Mouse (Mus musculus) CH12.LX (cell line): Measurements from ENCODE around the gene Rbm44. TPM values are rescaled to one million over a fixed set of nuclear protein-coding genes. Genes with fewer than 3 reads are reported as not detected.

Experiments used
- DNase-seq: peaks from one replicate; pipeline ENCODE4 v3.0.0-alpha.2; 2013; ENCODE audit errors: extremely low read depth
- H3K27ac ChIP-seq: 2 replicates; pipeline ENCODE4 v1.5.1; 2012; ENCODE audit warnings: low read depth, mild to moderate bottlenecking, control low read depth, moderate library complexity; ENCODE audit not compliant: insufficient read depth
- H3K27me3 ChIP-seq: replicated peaks from 2 replicates; pipeline ENCODE3; 2012; ENCODE audit warnings: inconsistent platforms
- H3K36me3 ChIP-seq, 2 experiments: replicated peaks in 1 of 2; 2 replicates each; pipeline versions ENCODE3 to v1.6.1; 2012; ENCODE audit warnings: inconsistent platforms in 1 of 2, low read length in 1 of 2, mild to moderate bottlenecking in 1 of 2, mixed read lengths in 1 of 2, moderate library complexity in 1 of 2; ENCODE audit not compliant: control insufficient read depth in 1 of 2, insufficient read depth in 1 of 2
- H3K4me1 ChIP-seq, 2 experiments: 2 replicates each; pipeline ENCODE4 v1.6.1; 2012; ENCODE audit warnings: inconsistent platforms in 1 of 2, moderate library complexity in 1 of 2; ENCODE audit not compliant: insufficient read depth in 2 of 2, control insufficient read depth in 1 of 2
- H3K4me2 ChIP-seq: 2 replicates; pipeline ENCODE4 v1.6.1; 2012; ENCODE audit warnings: low read depth, mild to moderate bottlenecking, control low read depth; ENCODE audit not compliant: poor library complexity, insufficient read depth, severe bottlenecking
- H3K4me3 ChIP-seq, 3 experiments: fragments of 150-350 bp in 1 of 3; sonication (generic) in 1 of 3; replicated peaks in 1 of 3; 2 replicates each; pipeline versions ENCODE3 to v1.5.1; 2011 to 2012; ENCODE audit warnings: low read depth in 2 of 3, low read length in 2 of 3, mild to moderate bottlenecking in 2 of 3, moderate library complexity in 2 of 3, control low read depth in 1 of 3, improper control_type of control experiment in 1 of 3, inconsistent platforms in 1 of 3, mixed read lengths in 1 of 3; ENCODE audit not compliant: poor library complexity in 1 of 3
- H3K79me2 ChIP-seq: replicated peaks from 2 replicates; pipeline ENCODE4 v1.6.1; 2012; ENCODE audit warnings: mild to moderate bottlenecking, moderate library complexity; ENCODE audit not compliant: control insufficient read depth, poor library complexity, insufficient read depth, severe bottlenecking; ENCODE audit errors: extremely low read depth
- H3K9ac ChIP-seq: 2 replicates; pipeline ENCODE4 v1.6.1; 2012; ENCODE audit warnings: low read depth, mild to moderate bottlenecking, control low read depth, moderate library complexity; ENCODE audit not compliant: insufficient read depth
- H3K9me3 ChIP-seq: replicated peaks from 2 replicates; pipeline ENCODE3; 2012; ENCODE audit warnings: low read length, inconsistent platforms, mixed read lengths
- CHD1 ChIP-seq: IDR thresholded peaks from 2 replicates; pipeline ENCODE4 v1.6.1; 2012; ENCODE audit warnings: low read depth, low read length, improper control_type of control experiment, inconsistent platforms
- CHD2 ChIP-seq: IDR thresholded peaks from 2 replicates; pipeline ENCODE4 v1.6.1; 2011; ENCODE audit warnings: low read length, improper control_type of control experiment
- CTCF ChIP-seq, 2 experiments: IDR thresholded peaks in 1 of 2; conservative IDR thresholded peaks in 1 of 2; 2 replicates each; pipeline ENCODE4 v1.5.1; 2011 to 2012; ENCODE audit warnings: low read depth in 2 of 2, low read length in 2 of 2, improper control_type of control experiment in 1 of 2, inconsistent platforms in 1 of 2, mild to moderate bottlenecking in 1 of 2, moderate library complexity in 1 of 2
- E2F4 ChIP-seq: IDR thresholded peaks from 2 replicates; pipeline ENCODE4 v1.6.1; 2011; ENCODE audit warnings: low read depth, low read length, improper control_type of control experiment; ENCODE audit not compliant: insufficient replicate concordance
- HCFC1 ChIP-seq: IDR thresholded peaks from 2 replicates; pipeline ENCODE4 v1.6.1; 2012; ENCODE audit warnings: low read depth, mild to moderate bottlenecking, inconsistent platforms, low read length, improper control_type of control experiment
- JUN ChIP-seq: IDR thresholded peaks from 2 replicates; pipeline ENCODE4 v1.6.1; 2011; ENCODE audit warnings: low read depth, mild to moderate bottlenecking, low read length, improper control_type of control experiment, moderate library complexity; ENCODE audit not compliant: insufficient read depth
- JUND ChIP-seq: conservative IDR thresholded peaks from 2 replicates; pipeline ENCODE4 v1.6.1; 2011; ENCODE audit warnings: low read depth, low read length, improper control_type of control experiment
- KAT2A ChIP-seq: IDR thresholded peaks from 2 replicates; pipeline ENCODE4 v1.6.1; 2012; ENCODE audit warnings: low read length, improper control_type of control experiment, inconsistent platforms; ENCODE audit not compliant: insufficient replicate concordance
- MAZ ChIP-seq: IDR thresholded peaks from 2 replicates; pipeline ENCODE4 v1.6.1; 2012; ENCODE audit warnings: low read depth, mild to moderate bottlenecking, inconsistent platforms, low read length, improper control_type of control experiment, moderate library complexity
- MEF2A ChIP-seq: IDR thresholded peaks from 2 replicates; pipeline ENCODE4 v1.6.1; 2014; ENCODE audit warnings: low read depth, mild to moderate bottlenecking, inconsistent platforms, low read length, improper control_type of control experiment, borderline replicate concordance
- MXI1 ChIP-seq: IDR thresholded peaks from 2 replicates; pipeline ENCODE4 v1.6.1; 2011; ENCODE audit warnings: mild to moderate bottlenecking, low read depth, low read length, improper control_type of control experiment
- MYC ChIP-seq: IDR thresholded peaks from 2 replicates; pipeline ENCODE4 v1.6.1; 2011; ENCODE audit warnings: low read depth, mild to moderate bottlenecking, improper control_type of control experiment, low read length
- NELFE ChIP-seq: IDR thresholded peaks from 2 replicates; pipeline ENCODE4 v1.6.1; 2011; ENCODE audit warnings: low read depth, low read length, improper control_type of control experiment
- NRF1 ChIP-seq: IDR thresholded peaks from 2 replicates; pipeline ENCODE4 v1.6.1; 2014; ENCODE audit warnings: low read depth, mild to moderate bottlenecking, inconsistent platforms, low read length, improper control_type of control experiment, moderate library complexity
- PAX5 ChIP-seq: IDR thresholded peaks from 2 replicates; pipeline ENCODE4 v1.6.1; 2012; ENCODE audit warnings: low read length, inconsistent platforms, mixed read lengths
- POLR2AphosphoS2 ChIP-seq: IDR thresholded peaks from 2 replicates; pipeline ENCODE4 v1.6.1; 2011; ENCODE audit warnings: low read depth, low read length, improper control_type of control experiment
- RAD21 ChIP-seq: IDR thresholded peaks from 2 replicates; pipeline ENCODE4 v1.6.1; 2011; ENCODE audit warnings: low read depth, mild to moderate bottlenecking, low read length, improper control_type of control experiment, moderate library complexity
- RCOR1 ChIP-seq: conservative IDR thresholded peaks from 2 replicates; pipeline ENCODE4 v1.6.1; 2012; ENCODE audit warnings: low read depth, mild to moderate bottlenecking, inconsistent platforms, low read length, improper control_type of control experiment
- SIN3A ChIP-seq: IDR thresholded peaks from 2 replicates; pipeline ENCODE4 v1.6.1; 2012; ENCODE audit warnings: low read length, improper control_type of control experiment, inconsistent platforms
- SMC3 ChIP-seq: IDR thresholded peaks from 2 replicates; pipeline ENCODE4 v1.6.1; 2011; ENCODE audit warnings: low read depth, low read length, improper control_type of control experiment
- TBP ChIP-seq: conservative IDR thresholded peaks from 2 replicates; pipeline ENCODE4 v1.6.1; 2011; ENCODE audit warnings: low read depth, low read length, improper control_type of control experiment
- UBTF ChIP-seq: IDR thresholded peaks from 2 replicates; pipeline ENCODE4 v1.6.1; 2012; ENCODE audit warnings: low read depth, mild to moderate bottlenecking, inconsistent platforms, low read length, improper control_type of control experiment, moderate library complexity
- USF1 ChIP-seq: IDR thresholded peaks from 2 replicates; pipeline ENCODE4 v1.6.1; 2014; ENCODE audit warnings: low read depth, mild to moderate bottlenecking, inconsistent platforms, low read length, improper control_type of control experiment
- USF2 ChIP-seq: conservative IDR thresholded peaks from 2 replicates; pipeline ENCODE4 v1.6.1; 2011; ENCODE audit warnings: low read depth, low read length, improper control_type of control experiment
- ZC3H11A ChIP-seq: IDR thresholded peaks from 2 replicates; pipeline ENCODE4 v1.6.1; 2012; ENCODE audit warnings: low read depth, mild to moderate bottlenecking, inconsistent platforms, low read length, improper control_type of control experiment
- ZKSCAN1 ChIP-seq: IDR thresholded peaks from 2 replicates; pipeline ENCODE4 v1.6.1; 2012; ENCODE audit warnings: low read depth, inconsistent platforms, low read length, improper control_type of control experiment, borderline replicate concordance
- ZMIZ1 ChIP-seq: IDR thresholded peaks from 2 replicates; pipeline ENCODE4 v1.6.1; 2012; ENCODE audit warnings: low read depth, mild to moderate bottlenecking, inconsistent platforms, low read length, improper control_type of control experiment
- ZNF384 ChIP-seq: IDR thresholded peaks from 2 replicates; pipeline ENCODE4 v1.6.1; 2012; ENCODE audit warnings: low read depth, low read length, improper control_type of control experiment, inconsistent platforms
- dilution Hi-C: fragments of 300-500 bp; cut with MboI; formaldehyde crosslinking; loops from 2 replicates; pipeline ENCODE4 v1.14.3; 2020; ENCODE audit warnings: low sequenced_read_pairs; ENCODE audit not compliant: extremely low pct_unique_long_range_greater_than_20kb, extremely low pct_ligation_motif_present
- in situ Hi-C: fragments of 300-500 bp; cut with MboI; formaldehyde crosslinking; loops from 3 replicates; pipeline ENCODE4 v1.14.3; 2019; ENCODE audit warnings: low sequenced_read_pairs, low pct_ligation_motif_present, low pct_unique_long_range_greater_than_20kb, mixed read lengths
- polyA plus RNA-seq: library from polyadenylated mRNA; unstranded; fragments of >175 nt; gene quantifications from 2 replicates; pipeline ENCODE4 v1.2.1, GENCODE M21; 2012; ENCODE audit warnings: low read depth; ENCODE audit not compliant: insufficient read length
- total RNA-seq, 2 experiments: library from RNA; depleted of rRNA; stranded (reverse); fragments of 300-350 nt in 1 of 2; fragments of >200 nt in 1 of 2; gene quantifications; 2 replicates each; pipeline ENCODE4 v1.2.3; 2012 to 2014

Rbm44 gene
- total and polyA plus RNA-seq, 3 experiments, result 0.23 to 0.44 TPM; not detected in 1

GRCm38 (mm10) chr1:91103366-91103983 is 41.4 kb upstream of the Rbm44 start:
- no peaks in the 10 kb centered on the region for H3K79me2 ChIP-seq
- TF ChIP-seq CHD1, result no peak
- TF ChIP-seq SIN3A, result no peak
- TF ChIP-seq NRF1, result no peak
- no peak for TF ChIP-seq NELFE
- TF ChIP-seq USF2, result no peak
- TF ChIP-seq MEF2A, result no peak
- no peak for TF ChIP-seq RAD21
- TF ChIP-seq ZC3H11A, result no peak
- TF ChIP-seq JUN, result no peak
- no peak for TF ChIP-seq E2F4
- TF ChIP-seq HCFC1, result no peak
- no peak for TF ChIP-seq PAX5
- TF ChIP-seq, all 38 proteins: peak for 0
- H3K9ac ChIP-seq, result no peak overlapping the region
- H3K4me2 ChIP-seq, result no peak overlapping the region
- peaks cover 2 to 4% of the 10 kb centered on the region in 2 experiments; a peak in 2 of 4 replicates for H3K4me1 ChIP-seq
- no peaks in the 10 kb centered on the region for H3K9me3 ChIP-seq
- H3K36me3 ChIP-seq, result peaks cover 45 to 88% of the 10 kb centered on the region in 2 experiments
- dilution Hi-C loops (no loop called here), in situ Hi-C loops (loop anchor here (5.0 kb wide), 1 partner anchor 131 kb away; no protein-coding TSS in a partner anchor)
- H3K27me3 ChIP-seq, result no peaks in the 10 kb centered on the region
- no peak overlapping the region for H3K4me3 ChIP-seq
- H3K27ac ChIP-seq, result no peak overlapping the region
- DNase-seq, result no peak

GRCm38 (mm10) chr1:91107548-91107947 is 37.3 kb upstream of the Rbm44 start:
- dilution Hi-C loops (no loop called here), in situ Hi-C loops (no loop called here)
- Histone ChIP-seq H3K9me3 (no peaks in the 10 kb centered on the region), H3K4me1 (no peaks in the 10 kb centered on the region), H3K27me3 (no peaks in the 10 kb centered on the region), H3K9ac (no peak overlapping the region), H3K79me2 (no peaks in the 10 kb centered on the region), H3K27ac (no peak overlapping the region), H3K36me3 (peaks cover 56 to 95% of the 10 kb centered on the region in 2 experiments), H3K4me3 (no peak overlapping the region), H3K4me2 (no peak overlapping the region)
- TF ChIP-seq CTCF (conservative IDR thresholded peaks at IDR 0.05 in 1 of 2, IDR thresholded peaks at IDR 0.05 in 1 of 2; ENCODE audit: low read depth in 2 of 2, low read length in 2 of 2) (peak in 1 of 2 experiments; percentile 53; a peak in 2 of 4 replicates), SMC3 (peak; percentile 38), CHD2 (no peak), ZNF384 (no peak), TBP (no peak), ZMIZ1 (no peak), KAT2A (no peak), MAZ (no peak), USF2 (no peak), JUND (no peak), RCOR1 (no peak), POLR2AphosphoS2 (no peak), MXI1 (no peak), E2F4 (no peak), CHD1 (no peak), RAD21 (peak; percentile 45), UBTF (no peak), NELFE (no peak), SIN3A (no peak), ZKSCAN1 (no peak), USF1 (no peak), MYC (no peak)
- DNase-seq, result peak; percentile 6
